Mouse (Mus musculus): ENCODE results near the gene D630045J12Rik. TPM values are rescaled to one million over a fixed set of nuclear protein-coding genes. Genes with fewer than 3 reads are reported as not detected.

The D630045J12Rik gene
- total RNA-seq, 2 experiments from 2014 or later = 9.1 to 12.2 TPM

DNA sequence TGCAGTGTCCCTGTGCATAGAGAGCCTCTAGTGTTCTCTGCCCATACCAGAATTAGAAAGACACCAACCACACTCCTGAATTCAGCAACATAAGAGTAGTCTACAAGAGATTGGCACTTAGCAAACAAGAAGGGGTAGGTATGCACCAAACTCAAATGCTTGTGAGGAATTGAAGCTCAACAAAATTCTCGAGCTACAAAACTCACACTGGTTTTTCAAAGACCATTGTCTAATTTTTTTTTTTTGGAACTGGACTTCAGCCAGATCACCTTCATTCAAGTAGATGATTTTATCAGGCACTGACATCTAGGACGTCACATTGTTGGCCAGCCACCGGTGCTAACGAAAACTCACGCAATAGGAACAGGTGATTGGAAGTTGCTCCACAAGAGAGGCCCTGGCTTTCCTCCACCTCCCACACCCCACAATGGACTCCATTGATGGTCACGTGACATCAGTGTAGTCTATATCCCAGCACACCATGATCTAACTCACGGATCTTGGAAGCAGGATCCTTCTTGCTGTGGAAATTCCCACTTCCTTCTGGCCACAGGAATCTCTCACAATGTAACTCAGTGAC, 151.5 kb downstream of the D630045J12Rik start:
- DNase-seq (ENCODE audit: low spot score in 2 of 2) = no peak

DNA sequence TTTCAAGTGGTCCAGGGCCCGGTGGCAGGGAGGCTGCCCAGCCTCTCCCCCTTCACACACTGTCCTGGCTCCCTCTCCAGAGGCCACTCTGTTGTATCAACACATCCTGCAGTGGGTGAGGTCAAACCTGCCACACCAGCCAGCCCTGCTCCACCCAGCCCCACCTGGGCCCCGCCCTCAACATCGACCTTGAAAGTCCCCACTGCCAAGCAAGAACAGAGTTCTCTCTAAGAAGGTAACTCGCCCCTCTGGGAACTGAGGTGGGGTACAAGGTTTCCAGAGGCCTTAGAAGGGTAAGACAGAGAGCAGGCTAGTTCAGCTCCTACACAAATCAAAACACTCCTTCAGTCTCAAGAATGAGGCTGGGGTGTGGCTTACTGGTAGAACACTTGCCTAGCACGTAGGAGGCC, 156.8 kb downstream of the D630045J12Rik start:
- no peak for DNase-seq (ENCODE audit: low spot score in 2 of 2)

DNA sequence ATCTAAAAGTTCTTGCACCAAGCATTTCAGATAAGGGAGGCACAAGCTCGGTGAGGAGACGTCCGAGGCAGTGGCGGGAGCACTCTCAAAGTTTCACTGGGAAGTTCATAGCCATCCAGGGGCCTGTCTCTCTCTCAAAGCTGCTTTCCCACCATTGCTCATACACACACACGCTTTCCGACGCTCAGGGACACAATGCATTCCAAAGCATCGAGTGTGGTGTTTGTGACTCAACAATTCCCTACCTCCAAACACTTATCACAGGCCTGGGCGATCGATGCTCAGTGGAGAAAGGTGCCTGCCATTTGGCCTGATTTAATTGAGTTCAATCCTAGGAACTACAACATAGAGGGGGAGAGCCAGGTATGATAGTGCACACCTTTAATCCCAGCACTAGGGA, 159.1 kb downstream of the D630045J12Rik start:
- no peak for DNase-seq (ENCODE audit: low spot score in 2 of 2)

- no peak for DNase-seq (ENCODE audit: low spot score in 2 of 2)
These were observed 161.3 kb downstream of the D630045J12Rik start for GRCm38 (mm10) chr6:38092539-38092938.

- DNase-seq (ENCODE audit: low spot score in 2 of 2) = no peak
These were observed 166.4 kb downstream of the D630045J12Rik start for GRCm38 (mm10) chr6:38087242-38088026.

GRCm38 (mm10) chr6:38083204-38083603, 170.6 kb downstream of the D630045J12Rik start:
- no peak for DNase-seq (ENCODE audit: low spot score in 2 of 2)

GRCm38 (mm10) chr6:38081727-38082341, 172.0 kb downstream of the D630045J12Rik start:
- no peak for DNase-seq (ENCODE audit: low spot score in 2 of 2)

GRCm38 (mm10) chr6:38080364-38080763, 173.4 kb downstream of the D630045J12Rik start:
- no peak for DNase-seq (ENCODE audit: low spot score in 2 of 2)

- DNase-seq (ENCODE audit: low spot score in 2 of 2) = no peak
These were observed 180.2 kb downstream of the D630045J12Rik start for GRCm38 (mm10) chr6:38073592-38073991.

Other genes with a start within 250 kb of the D630045J12Rik start
- 1 to 10 TPM; 3.3 to 4.6 TPM for gene Svopl, start 207.0 kb downstream of the D630045J12Rik start, total RNA-seq (2021)
- gene Tmem213, start 144.8 kb downstream of the D630045J12Rik start, total RNA-seq (2021) = 10 to 100 TPM in 1 of 2 experiments, not detected in 1; 13.9 TPM
- gene Atp6v0a4, start 129.4 kb downstream of the D630045J12Rik start, total RNA-seq (2021) = 10 to 100 TPM in 1 of 2 experiments, 1 to 10 TPM in 1; 3.8 to 12.0 TPM
- gene Zc3hav1l, start 45.2 kb upstream of the D630045J12Rik start, total RNA-seq (2021) = 10 to 100 TPM; 12.5 to 12.9 TPM
- gene Zc3hav1, start 100.6 kb upstream of the D630045J12Rik start, total RNA-seq (2021) = 10 to 100 TPM; 54.2 to 55.8 TPM
- 1 to 10 TPM; 4.3 to 5.2 TPM for gene Ttc26, start 127.5 kb upstream of the D630045J12Rik start, total RNA-seq (2021)
- gene Ubn2, start 179.9 kb upstream of the D630045J12Rik start, total RNA-seq (2021) = 10 to 100 TPM; 36.4 to 39.4 TPM

Measured in adrenal gland, postnatal 4 days (tissue).